Mouse (Mus musculus) myocyte (in vitro differentiated cells): ENCODE data around the gene Gas2l3.

Experiments
- E2F4 ChIP-seq: IDR thresholded peaks from one replicate; pipeline ENCODE4 v1.6.1; 2011; ENCODE audit warnings: mild to moderate bottlenecking, control low read depth, moderate library complexity; ENCODE audit not compliant: insufficient read depth
- MAX ChIP-seq: IDR thresholded peaks from one replicate; pipeline ENCODE4 v1.6.1; 2011; ENCODE audit warnings: low read depth, mild to moderate bottlenecking, control low read depth
- MYOD1 ChIP-seq, 3 experiments: IDR thresholded peaks; one replicate each; pipeline ENCODE4 v1.6.1; 2011; ENCODE audit warnings: control low read depth in 2 of 3, low read depth in 2 of 3, mild to moderate bottlenecking in 2 of 3, moderate library complexity in 1 of 3; ENCODE audit not compliant: insufficient read length in 2 of 3, control insufficient read depth in 1 of 3
- POLR2A ChIP-seq: IDR thresholded peaks from one replicate; pipeline ENCODE4 v1.6.1; 2011; ENCODE audit warnings: low read depth, mild to moderate bottlenecking, control low read depth, moderate library complexity; ENCODE audit not compliant: insufficient read length
- TCF12 ChIP-seq: IDR thresholded peaks from one replicate; pipeline ENCODE4 v1.6.1; 2011; ENCODE audit warnings: mild to moderate bottlenecking, control low read depth; ENCODE audit not compliant: poor library complexity, insufficient read depth, severe bottlenecking
- USF1 ChIP-seq: IDR thresholded peaks from one replicate; pipeline ENCODE4 v1.6.1; 2011; ENCODE audit warnings: low read depth, mild to moderate bottlenecking, control low read depth, moderate library complexity

DNA sequence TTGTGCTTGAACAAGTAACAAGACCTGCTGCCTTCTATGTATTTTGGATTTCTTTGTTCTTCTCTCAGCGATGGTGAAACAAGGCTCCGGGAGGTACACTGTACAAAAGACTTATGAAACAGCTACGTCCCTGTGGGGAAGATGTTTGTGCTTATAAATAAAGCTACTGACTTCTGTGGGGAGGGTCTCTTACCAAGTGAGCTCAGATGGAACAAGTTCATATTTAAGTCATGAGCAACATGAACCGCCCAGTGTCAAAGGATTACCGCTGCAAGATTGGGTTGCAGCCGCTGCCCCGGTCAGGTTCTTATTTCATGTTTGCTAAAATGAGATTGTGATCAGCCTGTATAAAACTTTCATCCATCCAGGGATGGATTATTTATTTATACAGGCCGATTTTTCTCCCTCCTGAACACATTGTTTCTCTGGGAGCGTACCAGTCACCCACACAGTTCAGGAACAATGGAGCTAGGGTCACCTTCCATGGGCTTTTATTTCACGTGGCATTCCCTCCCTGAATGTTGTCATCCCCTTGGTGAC, 38.4 kb upstream of the Gas2l3 start:
- TF ChIP-seq USF1 (no peak), POLR2A (no peak), MAX (no peak), MYOD1 (IDR thresholded peaks at IDR 0.05; ENCODE audit: control insufficient read depth in 1 of 3, insufficient read length in 2 of 3, low read depth in 2 of 3) (no peak), E2F4 (no peak), TCF12 (no peak)
